Mouse (Mus musculus): ENCODE measurements around the gene Hcn3.

DNA sequence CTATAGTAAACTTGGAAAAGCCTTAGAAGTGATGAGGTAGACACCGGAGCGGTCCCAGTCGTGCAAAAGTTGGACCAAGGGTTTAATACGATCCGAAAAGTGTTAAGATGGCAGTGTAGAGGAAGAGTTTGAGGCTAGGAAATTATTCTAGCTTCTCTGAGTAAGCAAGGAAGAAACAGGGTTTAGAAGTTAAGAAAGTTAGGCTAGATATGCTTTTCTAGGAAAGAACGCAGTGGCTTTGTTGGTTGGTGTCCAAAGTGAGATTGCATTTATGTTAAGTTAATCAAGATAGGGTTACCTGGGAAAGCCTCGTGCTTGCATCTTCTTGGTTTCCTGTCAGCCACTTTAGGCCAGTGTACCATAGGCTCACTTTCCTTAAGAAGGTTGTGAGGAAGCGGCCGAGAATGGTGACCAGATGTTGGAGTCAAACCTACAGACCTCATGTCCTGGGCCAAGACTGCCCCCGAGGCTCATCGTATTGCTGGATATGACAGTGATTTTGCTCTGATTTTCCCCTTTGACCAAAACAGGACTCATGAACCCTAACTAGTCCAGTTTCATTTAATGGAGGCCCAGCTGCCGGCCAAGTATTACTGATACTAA, 5.4 kb upstream of the Hcn3 start:
- TF ChIP-seq CTCF (IDR thresholded peaks at IDR 0.05; ENCODE audit: low read depth, low read length): no peak
- no peak for TF ChIP-seq TAL1 (conservative IDR thresholded peaks at IDR 0.05; ENCODE audit: low read depth, low read length)
- TF ChIP-seq POLR2AphosphoS5 (IDR thresholded peaks at IDR 0.05; ENCODE audit: insufficient replicate concordance, low read depth, low read length): no peak
- no peak for TF ChIP-seq GATA2 (IDR thresholded peaks at IDR 0.05; ENCODE audit: borderline replicate concordance, low read depth, low read length)

Data from G1E (cell line).